Mouse (Mus musculus): Measurements from ENCODE around the gene Hist1h3b. TPM values are rescaled to one million over a fixed set of nuclear protein-coding genes. Genes with fewer than 3 reads are reported as not detected.

Hist1h3b gene
- total RNA-seq, 1 experiment from 2014 or later: 224 TPM

GRCm38 (mm10) chr13:23747081-23747891 lies 4.8 kb upstream of the Hist1h3b start:
- no peak for ATAC-seq (replicated peaks in 1 of 2; ENCODE audit: insufficient read depth in 1 of 2, low FRiP score in 2 of 2, low TSS enrichment in 1 of 2, low read depth in 1 of 2, poor library complexity in 2 of 2, severe bottlenecking in 2 of 2)

- no peak for ATAC-seq (replicated peaks in 1 of 2; ENCODE audit: insufficient read depth in 1 of 2, low FRiP score in 2 of 2, low TSS enrichment in 1 of 2, low read depth in 1 of 2, poor library complexity in 2 of 2, severe bottlenecking in 2 of 2)
Measured at GRCm38 (mm10) chr13:23747892-23748288, 4.2 kb upstream of the Hist1h3b start.

DNA sequence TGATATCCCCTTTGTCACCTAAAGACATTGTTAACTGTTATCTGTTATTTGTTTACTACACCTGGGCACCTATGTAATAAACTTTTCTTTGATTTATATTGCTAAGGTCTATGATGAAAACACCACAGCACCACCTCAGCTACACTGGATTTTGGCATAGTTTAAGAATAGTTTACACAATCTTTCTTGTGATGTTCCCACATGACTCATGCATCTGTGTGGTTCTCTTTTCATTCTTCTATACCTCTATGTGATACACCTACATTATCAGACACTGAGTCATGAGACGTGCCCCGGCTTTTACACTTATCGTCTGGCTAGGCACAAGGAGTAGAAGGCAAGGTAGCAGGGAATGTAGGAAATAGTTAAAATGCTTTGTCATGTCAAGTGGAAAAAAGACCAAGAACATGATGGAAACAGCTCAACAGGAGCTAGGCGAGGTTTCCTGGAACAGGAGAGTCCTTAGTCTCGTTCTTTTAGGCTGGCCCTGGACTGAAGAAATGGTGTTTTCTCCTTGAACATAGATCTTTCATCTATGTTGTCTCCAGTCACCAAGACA lies 2.4 kb upstream of the Hist1h3b start:
- no peak for ATAC-seq (replicated peaks in 1 of 2; ENCODE audit: insufficient read depth in 1 of 2, low FRiP score in 2 of 2, low TSS enrichment in 1 of 2, low read depth in 1 of 2, poor library complexity in 2 of 2, severe bottlenecking in 2 of 2)

- ATAC-seq (replicated peaks in 1 of 2; ENCODE audit: insufficient read depth in 1 of 2, low FRiP score in 2 of 2, low TSS enrichment in 1 of 2, low read depth in 1 of 2, poor library complexity in 2 of 2, severe bottlenecking in 2 of 2): peak; percentile 12 to 48; a peak in 2 of 4 replicates
Measured at GRCm38 (mm10) chr13:23750839-23751477, 1.1 kb upstream of the Hist1h3b start, which contains the start of gene Hist1h2ab. Hist1h2ab (plus strand) TSS chr13:23751126.

DNA sequence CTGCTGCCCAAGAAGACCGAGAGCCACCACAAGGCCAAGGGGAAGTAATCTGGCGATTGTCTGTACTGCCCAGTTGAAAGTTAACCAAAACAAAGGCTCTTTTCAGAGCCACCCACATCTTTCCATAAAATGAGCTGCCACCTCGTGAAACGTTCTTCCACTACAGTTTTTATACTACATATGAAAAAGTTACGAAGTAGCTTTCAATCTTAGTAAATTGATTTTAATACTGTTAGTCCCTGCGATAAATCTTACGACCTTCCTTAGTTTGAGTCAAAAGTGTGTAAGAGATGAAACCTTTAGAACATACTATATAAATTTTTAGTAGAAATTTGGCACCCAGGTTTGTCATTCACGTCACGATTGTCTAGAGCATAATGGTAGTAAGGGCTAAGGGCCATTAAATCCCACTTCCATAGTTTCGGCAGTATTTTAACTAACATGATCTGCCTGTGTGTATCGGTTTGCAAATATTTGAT lies 550 bp upstream of the Hist1h3b start:
- ATAC-seq (replicated peaks in 1 of 2; ENCODE audit: insufficient read depth in 1 of 2, low FRiP score in 2 of 2, low TSS enrichment in 1 of 2, low read depth in 1 of 2, poor library complexity in 2 of 2, severe bottlenecking in 2 of 2): no peak; a peak in 1 of 4 replicates

DNA sequence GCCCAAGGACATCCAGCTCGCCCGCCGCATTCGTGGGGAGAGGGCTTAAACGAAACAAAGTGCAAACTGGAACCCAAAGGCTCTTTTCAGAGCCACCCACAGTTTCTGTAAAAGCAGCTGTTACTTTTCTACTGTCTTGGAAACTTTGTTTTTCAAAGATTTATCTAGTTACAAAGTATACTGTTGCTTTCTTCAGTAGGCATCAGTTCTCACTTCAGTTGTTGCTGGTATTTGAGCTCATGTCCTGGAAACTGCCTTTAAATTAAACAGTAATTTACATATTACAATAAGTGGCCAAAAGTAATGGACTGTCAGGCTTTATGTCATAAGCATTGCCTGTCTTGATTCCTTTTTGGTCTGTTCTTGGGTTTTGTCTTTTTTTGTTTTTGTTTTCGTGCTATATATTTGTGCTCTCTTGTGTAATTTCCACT lies 690 bp downstream of the Hist1h3b start:
- no peak for ATAC-seq (replicated peaks in 1 of 2; ENCODE audit: insufficient read depth in 1 of 2, low FRiP score in 2 of 2, low TSS enrichment in 1 of 2, low read depth in 1 of 2, poor library complexity in 2 of 2, severe bottlenecking in 2 of 2)

DNA sequence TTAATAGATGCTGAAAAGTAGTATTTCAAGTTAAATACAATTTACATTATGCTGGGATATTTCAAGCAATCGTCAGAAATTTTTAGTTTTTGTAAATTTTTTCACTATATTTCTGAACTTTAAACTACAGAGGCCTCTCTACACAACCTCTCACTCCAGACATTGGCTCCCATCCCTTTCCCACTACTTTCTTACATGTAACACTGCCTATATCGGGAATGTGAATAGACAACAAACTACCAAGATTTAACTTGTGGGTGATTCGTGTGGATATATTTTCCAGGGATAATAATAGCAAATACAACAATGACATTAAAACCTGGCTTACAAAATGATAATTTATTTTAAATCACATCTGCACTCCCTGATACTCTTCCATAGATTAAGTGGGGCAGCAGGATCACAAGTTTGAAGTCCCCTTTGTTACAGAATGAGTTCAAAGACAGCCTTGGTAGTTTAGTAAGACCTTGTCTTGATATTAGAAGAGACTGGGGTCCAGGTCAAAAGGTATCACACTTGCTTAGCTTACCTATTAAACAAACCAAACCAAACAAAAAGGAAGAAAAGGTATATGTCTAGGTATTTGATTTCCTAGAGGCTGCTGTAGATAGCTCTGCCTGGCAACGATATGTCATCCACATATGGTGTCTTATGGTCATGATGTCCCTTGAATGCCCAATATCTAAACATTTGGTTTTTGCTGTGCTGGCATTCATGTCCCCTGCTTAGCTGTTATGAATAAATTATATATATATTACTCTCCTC lies 1.4 kb downstream of the Hist1h3b start:
- ATAC-seq (replicated peaks in 1 of 2; ENCODE audit: insufficient read depth in 1 of 2, low FRiP score in 2 of 2, low TSS enrichment in 1 of 2, low read depth in 1 of 2, poor library complexity in 2 of 2, severe bottlenecking in 2 of 2): no peak

DNA sequence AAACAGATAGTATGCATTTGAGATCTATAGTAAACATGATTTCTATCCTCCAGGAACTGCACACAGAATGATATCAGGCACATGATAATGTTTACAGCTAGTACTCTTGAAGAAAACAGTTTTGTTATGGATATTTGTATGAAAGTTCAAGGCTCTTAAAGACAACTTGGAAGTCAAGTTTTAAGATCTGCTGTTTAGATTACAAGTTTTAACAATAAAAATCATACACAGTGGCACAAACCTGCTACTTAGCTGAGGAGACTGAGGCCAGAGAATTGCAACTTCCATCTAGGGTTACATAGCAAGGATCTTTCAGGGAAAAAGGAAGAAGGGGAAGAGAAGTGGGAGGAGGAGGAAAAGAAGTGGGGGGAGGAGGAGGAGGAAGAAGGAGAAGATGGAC lies 2.9 kb downstream of the Hist1h3b start:
- no peak for ATAC-seq (replicated peaks in 1 of 2; ENCODE audit: insufficient read depth in 1 of 2, low FRiP score in 2 of 2, low TSS enrichment in 1 of 2, low read depth in 1 of 2, poor library complexity in 2 of 2, severe bottlenecking in 2 of 2)

DNA sequence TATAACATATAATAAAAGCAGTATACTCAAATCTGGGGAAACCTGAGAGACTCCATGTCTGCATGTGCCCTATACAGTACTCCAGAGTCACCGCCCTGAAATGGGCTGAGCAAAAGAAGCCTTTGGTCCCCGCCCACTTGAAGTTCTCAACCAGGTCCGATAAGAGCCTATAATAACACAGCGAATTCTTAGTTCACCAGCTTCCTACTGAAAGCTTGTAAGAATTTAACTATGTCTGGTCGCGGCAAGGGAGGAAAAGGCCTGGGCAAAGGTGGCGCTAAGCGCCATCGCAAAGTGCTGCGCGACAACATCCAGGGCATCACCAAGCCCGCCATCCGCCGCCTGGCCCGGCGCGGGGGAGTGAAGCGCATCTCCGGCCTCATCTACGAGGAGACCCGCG lies 4.7 kb downstream of the Hist1h3b start, which contains the start of gene Hist1h4b:
Gene Hist1h4b (plus strand): TSS at position 224 of the 400 bp plus-strand sequence.
- ATAC-seq (replicated peaks in 1 of 2; ENCODE audit: insufficient read depth in 1 of 2, low FRiP score in 2 of 2, low TSS enrichment in 1 of 2, low read depth in 1 of 2, poor library complexity in 2 of 2, severe bottlenecking in 2 of 2): peak; percentile 38 to 60

GRCm38 (mm10) chr13:23757211-23757773 lies 5.2 kb downstream of the Hist1h3b start:
- no peak for ATAC-seq (replicated peaks in 1 of 2; ENCODE audit: insufficient read depth in 1 of 2, low FRiP score in 2 of 2, low TSS enrichment in 1 of 2, low read depth in 1 of 2, poor library complexity in 2 of 2, severe bottlenecking in 2 of 2)

- ATAC-seq (replicated peaks in 1 of 2; ENCODE audit: insufficient read depth in 1 of 2, low FRiP score in 2 of 2, low TSS enrichment in 1 of 2, low read depth in 1 of 2, poor library complexity in 2 of 2, severe bottlenecking in 2 of 2): no peak
Measured at GRCm38 (mm10) chr13:23757921-23758320, 5.9 kb downstream of the Hist1h3b start.

DNA sequence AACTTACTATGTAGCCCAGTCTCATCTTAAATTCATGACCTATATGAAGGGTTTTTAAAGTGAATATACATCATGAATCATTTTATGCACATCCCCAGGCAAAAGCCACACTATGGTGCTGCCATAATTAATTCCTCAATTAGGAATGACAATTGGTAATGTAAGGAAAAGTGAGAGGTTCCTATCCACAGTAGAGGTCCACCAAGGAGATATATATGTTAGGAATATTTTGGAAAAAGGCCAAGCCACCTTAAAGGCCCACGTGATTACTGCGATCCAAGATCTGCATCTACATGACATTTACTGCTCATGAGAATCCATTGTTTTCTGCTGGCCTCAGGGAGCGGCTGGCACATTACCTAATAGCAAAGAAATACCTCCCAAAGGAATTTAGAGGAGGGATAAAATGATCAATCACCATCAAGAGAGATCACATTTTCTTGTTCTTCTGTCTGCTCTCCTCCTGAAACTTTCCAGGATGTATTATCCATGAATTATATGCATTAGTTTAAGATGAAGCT lies 7.2 kb downstream of the Hist1h3b start:
- ATAC-seq (replicated peaks in 1 of 2; ENCODE audit: insufficient read depth in 1 of 2, low FRiP score in 2 of 2, low TSS enrichment in 1 of 2, low read depth in 1 of 2, poor library complexity in 2 of 2, severe bottlenecking in 2 of 2): no peak

DNA sequence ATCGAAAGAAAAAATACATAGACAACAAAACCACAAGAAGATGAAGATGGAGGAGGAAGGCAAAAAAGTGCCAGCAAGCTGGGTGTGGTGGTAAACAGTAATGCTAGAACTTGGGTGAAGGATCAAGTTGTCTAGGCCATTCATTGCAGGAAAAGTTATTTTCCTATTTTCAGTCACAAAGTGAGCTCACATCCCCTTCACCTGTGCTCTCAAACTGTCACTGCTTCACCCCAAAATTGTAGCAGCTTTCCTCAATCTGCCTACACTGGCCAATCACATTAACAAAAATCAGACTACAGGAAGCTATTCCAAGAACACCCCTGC lies 7.8 kb downstream of the Hist1h3b start:
- ATAC-seq (replicated peaks in 1 of 2; ENCODE audit: insufficient read depth in 1 of 2, low FRiP score in 2 of 2, low TSS enrichment in 1 of 2, low read depth in 1 of 2, poor library complexity in 2 of 2, severe bottlenecking in 2 of 2): no peak

DNA sequence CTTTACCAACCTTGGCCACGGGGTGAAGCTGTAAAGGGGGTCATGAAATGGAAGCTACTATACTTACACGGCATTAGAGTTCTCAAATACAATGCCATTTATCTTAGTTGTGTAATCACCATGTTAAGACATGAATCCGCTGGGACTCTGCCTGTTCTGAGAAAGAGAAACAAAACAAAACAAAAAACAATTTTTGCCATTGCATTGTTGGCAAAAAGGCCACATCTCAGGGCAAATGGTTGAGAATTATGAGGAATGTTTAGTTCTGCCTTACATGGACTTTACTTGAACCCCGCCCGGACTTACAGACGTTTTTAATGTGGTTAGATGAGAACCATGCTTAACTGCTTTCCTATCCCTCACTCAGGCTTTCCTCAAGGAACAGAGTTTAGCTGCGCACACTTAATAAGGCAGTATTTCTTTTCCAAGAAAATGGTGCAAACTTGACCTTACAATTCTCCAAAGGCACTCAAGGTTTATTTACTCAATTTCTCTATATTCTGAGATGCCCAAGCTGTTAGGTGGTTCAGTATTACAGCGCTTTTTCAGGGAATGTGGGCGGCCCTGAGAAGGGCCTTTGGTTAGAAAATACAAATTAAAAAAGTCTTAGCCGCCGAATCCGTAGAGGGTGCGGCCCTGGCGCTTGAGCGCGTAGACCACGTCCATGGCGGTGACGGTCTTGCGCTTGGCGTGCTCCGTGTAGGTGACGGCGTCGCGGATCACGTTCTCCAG lies 8.3 kb downstream of the Hist1h3b start:
- no peak for ATAC-seq (replicated peaks in 1 of 2; ENCODE audit: insufficient read depth in 1 of 2, low FRiP score in 2 of 2, low TSS enrichment in 1 of 2, low read depth in 1 of 2, poor library complexity in 2 of 2, severe bottlenecking in 2 of 2)

DNA sequence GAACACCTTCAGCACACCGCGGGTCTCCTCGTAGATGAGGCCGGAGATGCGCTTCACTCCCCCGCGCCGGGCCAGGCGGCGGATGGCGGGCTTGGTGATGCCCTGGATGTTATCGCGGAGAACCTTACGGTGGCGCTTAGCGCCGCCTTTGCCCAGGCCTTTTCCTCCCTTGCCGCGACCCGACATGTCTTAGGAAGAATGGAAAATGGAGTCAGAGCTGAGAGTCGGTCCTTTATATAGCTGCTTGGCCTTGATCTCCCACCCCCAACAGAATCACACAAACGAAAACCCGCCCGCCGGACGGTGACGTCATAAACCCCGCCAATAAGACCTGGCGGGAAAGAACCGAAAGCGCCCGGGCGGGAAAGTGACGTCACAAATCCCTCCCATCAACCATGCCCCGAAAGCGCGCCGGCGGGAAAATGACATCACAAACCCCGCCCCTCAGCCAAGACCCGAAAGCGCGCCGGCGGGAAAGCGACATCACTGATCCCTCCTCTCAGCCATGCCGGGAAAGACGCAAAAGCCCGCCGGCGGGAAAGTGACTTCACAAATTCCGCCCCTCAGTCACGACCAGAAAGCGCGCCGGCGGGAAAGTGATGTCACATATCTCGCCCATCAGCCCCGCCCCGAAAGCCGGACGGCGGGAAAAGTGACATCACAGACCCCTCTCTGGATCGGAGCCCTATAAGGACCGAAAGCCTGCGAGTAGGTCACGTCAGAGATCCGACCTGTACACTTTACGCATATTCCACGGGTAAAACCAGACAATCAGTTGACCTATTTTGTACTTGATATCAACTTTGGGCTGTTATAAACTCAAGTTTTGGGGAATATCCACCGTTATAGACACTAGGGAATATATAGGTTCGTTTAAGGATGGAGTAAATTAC lies 9.2 kb downstream of the Hist1h3b start, which contains the start of gene Hist1h4a:
Gene Hist1h4a (minus strand): TSS at position 259 of the 893 bp plus-strand sequence.
- ATAC-seq (replicated peaks in 1 of 2; ENCODE audit: insufficient read depth in 1 of 2, low FRiP score in 2 of 2, low TSS enrichment in 1 of 2, low read depth in 1 of 2, poor library complexity in 2 of 2, severe bottlenecking in 2 of 2): peak; percentile 49 to 50

Data from hematopoietic stem cell, adult 5-6 weeks (primary cell).